Mouse (Mus musculus): Measurements from ENCODE around the gene Wrap53.
"Not testable (repeated sequence)": the region's sequence is repeated elsewhere in the genome, so short reads cannot be mapped to it uniquely, and the experiment has no call there.

The Wrap53 gene

GRCm38 (mm10) chr11:69560896-69561854 lies 18.9 kb downstream of the Wrap53 start:
- no peak for DNase-seq

GRCm38 (mm10) chr11:69559851-69560765 lies 19.9 kb downstream of the Wrap53 start, which contains the start of gene Efnb3:
Efnb3 (minus strand) TSS chr11:69560205.
- DNase-seq, result peak; percentile 33

DNA sequence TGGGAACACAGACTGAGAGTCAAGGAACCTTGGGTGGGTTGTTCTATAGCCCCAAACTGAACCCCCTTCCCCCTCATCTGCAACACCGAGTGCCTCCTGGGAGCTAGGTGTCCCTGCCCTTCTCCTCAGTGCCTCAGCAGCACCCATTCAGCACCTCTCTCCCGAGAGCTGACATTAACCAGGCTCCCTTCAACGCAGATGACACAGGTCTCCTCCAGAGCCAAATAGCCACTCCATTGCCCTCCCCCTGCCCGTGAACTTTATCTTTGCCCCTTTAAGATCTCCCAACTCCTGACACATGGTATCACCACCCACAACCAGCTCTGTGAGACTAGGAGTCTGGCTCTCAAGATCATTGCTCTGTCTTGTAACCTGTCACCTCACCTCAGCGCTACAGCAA lies 20.9 kb downstream of the Wrap53 start:
- DNase-seq, result no peak

DNA sequence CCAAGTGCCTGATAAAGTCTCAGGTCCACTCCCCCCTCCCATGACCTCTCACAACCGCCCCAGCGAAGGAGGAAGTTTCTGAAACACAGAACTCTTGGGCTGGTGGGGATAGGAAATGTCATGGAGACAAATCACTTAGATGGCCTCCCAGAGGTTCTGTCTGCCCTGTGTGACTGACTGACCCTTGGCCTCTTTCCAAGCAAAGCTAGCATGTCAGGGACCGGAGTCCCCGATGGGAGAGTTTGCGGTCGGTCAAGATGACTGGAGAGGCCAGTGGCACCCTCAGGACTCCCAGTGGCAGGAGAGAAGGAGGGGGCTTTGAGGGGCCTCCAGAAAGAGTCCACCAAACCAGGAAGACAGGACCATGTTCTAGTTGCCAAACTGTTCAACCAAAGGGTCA lies 21.3 kb downstream of the Wrap53 start:
- no peak for DNase-seq

DNA sequence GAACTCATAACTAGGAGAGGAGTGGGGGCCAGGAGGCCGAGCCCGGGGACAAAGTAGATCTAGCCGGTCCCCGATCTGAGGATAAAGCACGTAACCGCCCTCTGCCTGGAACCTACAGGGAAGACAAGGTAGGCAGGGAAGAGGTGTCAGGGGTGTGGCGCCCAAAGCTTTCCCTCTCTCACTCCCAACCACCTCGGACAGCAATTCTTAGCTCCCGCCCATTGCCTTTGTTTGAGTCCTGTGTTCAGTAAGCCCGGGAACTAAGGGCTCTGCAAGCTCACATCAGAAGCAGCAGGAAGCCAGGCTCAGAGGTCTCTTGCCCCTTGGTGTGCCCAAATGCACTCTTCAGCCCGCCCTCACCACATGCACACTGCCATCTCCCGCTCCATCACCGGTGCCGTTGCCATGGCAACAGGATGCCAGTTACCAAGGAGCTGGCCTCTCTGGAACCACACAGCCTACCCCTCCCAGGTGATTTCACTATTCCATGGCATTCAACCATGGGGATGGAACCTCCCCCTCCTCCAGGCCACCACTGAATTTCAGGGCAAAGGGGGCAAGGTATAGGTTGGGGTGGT lies 22.6 kb downstream of the Wrap53 start:
- DNase-seq, result no peak

DNA sequence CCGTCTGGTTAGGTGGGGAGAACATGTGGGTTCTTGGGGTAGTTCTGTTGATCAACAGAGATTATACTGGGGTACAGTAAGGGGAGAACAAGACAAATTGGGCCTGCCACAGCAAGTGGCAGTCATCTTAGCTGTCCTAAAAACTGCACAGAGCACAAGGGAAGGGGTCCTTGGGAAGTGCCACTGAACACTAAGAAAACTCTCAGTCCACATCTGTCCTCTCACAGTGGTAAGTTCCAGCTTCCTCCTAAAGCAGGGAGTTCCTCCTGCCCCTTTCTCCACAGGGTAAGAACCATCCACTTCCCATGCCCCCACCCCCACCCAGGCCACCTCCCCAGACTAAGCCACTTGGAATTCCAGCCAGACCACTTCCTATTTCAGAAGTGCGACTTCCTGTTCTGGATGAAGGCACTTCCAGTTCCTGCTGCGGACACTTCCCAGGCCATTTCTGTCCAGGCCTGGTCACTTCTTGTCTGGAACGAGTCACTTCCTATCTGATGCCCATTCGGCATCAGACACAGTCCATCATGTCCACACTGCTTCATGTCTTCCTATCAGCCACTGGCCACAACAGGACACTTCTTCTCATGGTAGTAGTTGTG lies 25.4 kb downstream of the Wrap53 start:
- no peak for DNase-seq

- no peak for DNase-seq
Measured at GRCm38 (mm10) chr11:69553341-69553721, 26.7 kb downstream of the Wrap53 start.

DNA sequence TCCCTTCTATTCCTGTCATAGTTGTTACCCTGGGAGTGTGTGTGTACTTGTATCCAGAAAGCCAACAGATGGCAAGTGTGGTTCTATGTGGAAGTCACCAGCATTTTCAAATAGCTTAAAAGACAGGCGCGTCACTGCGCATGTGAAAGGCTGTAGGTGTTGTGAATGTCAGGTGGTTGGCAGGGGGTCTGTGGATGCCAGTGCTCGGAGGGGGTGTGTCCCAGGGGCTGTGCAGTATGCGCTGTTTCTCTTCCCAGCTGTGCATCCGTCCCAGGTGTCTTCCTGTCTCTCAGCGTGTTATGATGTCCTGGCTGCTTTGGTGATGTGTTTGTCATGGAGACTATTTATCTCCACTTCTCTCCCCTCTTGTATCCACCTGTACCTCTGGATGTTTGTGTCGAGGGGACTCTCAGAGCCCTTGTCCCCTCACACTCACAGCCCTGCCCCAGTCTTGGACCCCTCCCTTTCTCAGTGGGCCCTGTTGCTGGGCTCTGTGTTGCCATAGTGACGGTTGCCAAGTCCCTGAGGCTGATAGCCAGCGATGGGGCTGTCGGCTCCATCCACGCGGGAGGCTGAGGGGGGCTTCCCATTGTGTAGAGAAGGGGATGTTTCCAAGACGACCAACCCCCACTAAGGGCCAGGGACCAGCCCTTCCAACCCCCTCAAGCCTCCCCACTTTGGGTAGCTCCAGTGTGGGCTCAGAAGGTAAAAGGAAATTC lies 27.3 kb downstream of the Wrap53 start:
- no peak for DNase-seq

GRCm38 (mm10) chr11:69551310-69551709 lies 28.7 kb downstream of the Wrap53 start:
- DNase-seq, result no peak

GRCm38 (mm10) chr11:69549060-69549656 lies 30.9 kb downstream of the Wrap53 start, which contains the start of gene Dnah2:
Dnah2 (minus strand) TSS chr11:69549110.
- no peak for DNase-seq

GRCm38 (mm10) chr11:69547071-69547470 lies 33.0 kb downstream of the Wrap53 start:
- DNase-seq, result peak; percentile 49

GRCm38 (mm10) chr11:69546423-69547053 lies 33.5 kb downstream of the Wrap53 start:
- peak; percentile 72 for DNase-seq

DNA sequence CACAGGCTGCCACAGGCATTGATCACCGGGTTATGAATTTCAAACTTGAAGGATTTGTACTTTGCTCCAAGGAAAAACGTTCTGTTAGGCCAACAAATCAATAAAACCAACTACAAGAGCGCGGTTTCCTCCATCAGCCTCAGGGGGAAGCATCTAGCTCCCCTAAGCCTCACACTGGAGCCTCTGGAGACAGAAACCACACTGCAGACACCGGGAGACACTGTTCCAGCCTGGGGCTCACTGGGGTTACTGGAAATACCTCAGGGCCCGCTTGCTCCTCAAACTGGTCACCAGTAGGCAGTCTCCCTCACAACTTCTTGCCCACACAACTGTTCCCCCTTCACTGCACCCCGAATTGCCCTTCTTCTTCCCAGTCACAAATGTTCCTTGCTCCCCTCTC lies 34.1 kb downstream of the Wrap53 start:
- DNase-seq, result no peak

GRCm38 (mm10) chr11:69543598-69543997 lies 36.5 kb downstream of the Wrap53 start:
- no peak for DNase-seq

DNA sequence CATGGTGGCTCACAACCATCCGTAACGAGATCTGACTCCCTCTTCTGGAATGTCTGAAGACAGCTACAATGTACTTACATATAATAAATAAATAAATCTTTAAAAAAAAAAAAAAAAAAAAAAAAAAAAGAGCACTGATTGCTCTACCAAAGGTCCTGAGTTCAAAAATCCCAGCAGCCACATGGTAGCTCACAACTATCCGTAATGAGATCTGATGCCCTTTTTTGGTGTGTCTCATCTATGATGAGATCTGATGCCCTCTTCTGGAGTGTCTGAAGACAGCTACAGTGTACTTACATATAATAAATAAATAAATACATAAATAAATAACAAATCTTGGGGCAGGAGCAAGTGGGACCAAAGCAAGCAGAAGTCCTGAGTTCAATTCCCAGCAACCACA lies 38.3 kb downstream of the Wrap53 start:
- not testable (repeated sequence) for DNase-seq

- DNase-seq, result no peak
Measured at GRCm38 (mm10) chr11:69540700-69541099, 39.4 kb downstream of the Wrap53 start.

DNA sequence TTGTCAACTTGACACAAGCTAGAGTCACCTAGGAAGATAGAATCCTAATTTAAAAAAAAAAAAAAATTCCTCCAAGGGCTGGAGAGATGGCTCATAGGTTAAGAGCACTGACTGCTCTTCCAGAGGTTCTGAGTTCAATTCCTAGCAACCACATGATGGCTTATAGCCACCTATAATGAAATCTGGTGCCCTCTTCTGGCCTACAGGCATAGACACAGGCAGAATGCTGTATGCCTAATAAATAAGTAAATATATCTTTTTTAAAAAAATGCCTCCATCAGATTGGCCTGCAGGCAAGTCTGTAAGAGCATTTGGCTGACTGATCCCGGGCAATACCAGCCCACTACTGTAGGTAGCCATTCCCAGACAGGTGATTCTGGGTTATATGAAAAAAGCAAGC lies 45.1 kb downstream of the Wrap53 start:
- DNase-seq, result no peak

DNA sequence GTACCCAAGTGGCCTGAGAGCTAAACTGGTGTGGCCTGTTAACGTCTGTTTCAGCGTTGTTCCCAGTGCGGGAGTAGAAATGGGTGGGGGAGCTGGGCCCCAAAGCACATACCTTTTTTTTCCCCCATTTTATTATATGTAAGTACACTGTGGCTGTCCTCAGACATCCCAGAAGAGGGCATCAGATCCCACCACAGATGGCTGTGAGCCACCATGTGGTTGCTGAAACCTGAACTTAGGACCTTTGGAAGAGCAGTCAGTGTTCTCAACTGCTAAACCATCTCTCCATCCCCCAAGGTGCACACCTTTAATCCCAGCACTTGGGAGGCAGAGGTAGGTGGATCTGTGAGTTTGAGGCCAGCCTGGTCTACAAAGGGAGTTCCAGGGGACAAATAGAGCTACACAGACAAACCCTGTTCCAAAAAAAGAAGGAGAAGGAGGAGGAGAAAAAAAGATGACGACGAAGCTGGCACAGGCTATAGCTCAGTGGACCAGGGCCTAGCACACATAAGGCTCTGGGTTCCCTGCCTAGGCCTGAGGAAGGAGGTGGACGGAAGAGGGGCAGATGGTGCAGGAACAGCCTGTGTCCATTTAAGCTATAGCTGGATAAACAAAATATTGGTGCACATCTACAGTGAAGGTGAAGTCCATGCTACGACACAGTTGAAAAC lies 47.4 kb downstream of the Wrap53 start:
- no peak for DNase-seq

- DNase-seq, result not testable (repeated sequence)
Measured at GRCm38 (mm10) chr11:69530755-69531154, 49.3 kb downstream of the Wrap53 start.

GRCm38 (mm10) chr11:69530281-69530680 lies 49.8 kb downstream of the Wrap53 start:
- DNase-seq, result not testable (repeated sequence)
